Mouse (Mus musculus) midbrain, postnatal 0 days (tissue): Measurements from ENCODE around the gene Cdh24. TPM values are rescaled to one million over a fixed set of nuclear protein-coding genes. Genes with fewer than 3 reads are reported as not detected.
"Not testable (repeated sequence)": the region's sequence is repeated elsewhere in the genome, so short reads cannot be mapped to it uniquely, and the experiment has no call there.

Source experiments
- ATAC-seq: fragments of 200-750 bp; cut with Nextera tagmentation; 2 replicates; pipeline ENCODE4 v1.8.0; 2017; ENCODE audit warnings: moderate number of reproducible peaks, mild to moderate bottlenecking, moderate TSS enrichment, moderate library complexity; ENCODE audit not compliant: low FRiP score
- DNase-seq: peaks from one replicate; pipeline ENCODE4 v3.0.0-alpha.2; 2015; ENCODE audit warnings: low spot score
- H3K27ac ChIP-seq: fragments of 300-500 bp; sonication (generic); 2 replicates; pipeline ENCODE4 v1.5.1; 2014; ENCODE audit warnings: low read depth, mild to moderate bottlenecking, low read length, mixed read lengths
- H3K27me3 ChIP-seq: fragments of 300-500 bp; sonication (generic); 2 replicates; pipeline ENCODE4 v1.6.1; 2014; ENCODE audit warnings: low read length, control low read depth, mixed read lengths; ENCODE audit not compliant: insufficient read depth
- H3K36me3 ChIP-seq: fragments of 300-500 bp; sonication (generic); 2 replicates; pipeline ENCODE4 v1.6.1; 2014; ENCODE audit warnings: low read length, control low read depth, mixed read lengths; ENCODE audit not compliant: insufficient read depth
- H3K4me1 ChIP-seq: fragments of 300-500 bp; sonication (generic); 2 replicates; pipeline ENCODE4 v1.6.1; 2014; ENCODE audit warnings: mild to moderate bottlenecking, control low read depth, antibody characterized with exemption, low read length, mixed read lengths; ENCODE audit not compliant: insufficient read depth
- H3K4me2 ChIP-seq: fragments of 300-500 bp; sonication (generic); 2 replicates; pipeline ENCODE4 v1.6.1; 2014; ENCODE audit warnings: low read depth, mild to moderate bottlenecking, low read length, mixed read lengths; ENCODE audit not compliant: poor library complexity, severe bottlenecking
- H3K4me3 ChIP-seq: fragments of 300-500 bp; sonication (generic); 2 replicates; pipeline ENCODE4 v1.5.1; 2014; ENCODE audit warnings: low read depth, mild to moderate bottlenecking, low read length, moderate library complexity
- H3K9ac ChIP-seq: fragments of 300-500 bp; sonication (generic); replicated peaks from 2 replicates; pipeline ENCODE4 v1.6.1; 2014; ENCODE audit warnings: mild to moderate bottlenecking, low read length, moderate library complexity, mixed read lengths; ENCODE audit not compliant: poor library complexity, severe bottlenecking
- H3K9me3 ChIP-seq: fragments of 300-500 bp; sonication (generic); 2 replicates; pipeline ENCODE4 v1.6.1; 2016; ENCODE audit warnings: low read length, control low read depth
- CTCF ChIP-seq: IDR thresholded peaks from 2 replicates; pipeline ENCODE4 v1.5.1; 2016; ENCODE audit warnings: antibody characterized with exemption, mild to moderate bottlenecking
- WGBS: fragments of 180-500 bp; shearing (Covaris S2); extraction: QIAGEN DNeasy Blood & Tissue Kit; methylation state at CpG from one replicate; pipeline ENCODE4 v1.1.7; 2014; 5-methylcytosine and 5-hydroxymethylcytosine counted together
- polyA plus RNA-seq: library from polyadenylated mRNA; unstranded; fragments of >200 nt; fragmentation: Nextera tagmentation; extraction: Ambion mirVana; gene quantifications from 2 replicates; pipeline ENCODE4 v1.2.1, GENCODE M21; 2015
- total RNA-seq: library from RNA; depleted of rRNA; stranded (reverse); fragments of >200 nt; gene quantifications from 2 replicates; pipeline ENCODE4 v1.2.3, GENCODE M21; 2014

Cdh24 gene
- total and polyA plus RNA-seq, 2 experiments from 2014 or later: 9.0 to 49.7 TPM

GRCm38 (mm10) chr14:54617897-54618365 is 23.2 kb downstream of the Cdh24 start, which contains the start of gene Psmb5:
Gene Psmb5 (minus strand): TSS chr14:54618022.
- peaks cover 6% of the 10 kb centered on the region for H3K36me3 ChIP-seq
- H3K9me3 ChIP-seq: no peaks in the 10 kb centered on the region
- no peak for TF ChIP-seq CTCF
- 0 out of 2 replicates have a peak, but pooled peaks cover 3% of the 10 kb centered on the region for H3K4me1 ChIP-seq
- WGBS: under 1% methylated on average over 25 of the region's 25 CpGs
- peak within 1 kb of the TSS; percentile 82 for H3K27ac ChIP-seq
- ATAC-seq (peak; percentile 91), DNase-seq (peak; percentile 96)
- H3K4me2 ChIP-seq: peak within 1 kb of the TSS; percentile 70
- peak within 1 kb of the TSS; percentile 87 for H3K9ac ChIP-seq
- no peaks in the 10 kb centered on the region for H3K27me3 ChIP-seq
- peak within 1 kb of the TSS; percentile 76 for H3K4me3 ChIP-seq

GRCm38 (mm10) chr14:54617152-54617896 is 23.8 kb downstream of the Cdh24 start:
- no peaks in the 10 kb centered on the region for H3K27me3 ChIP-seq
- 2% methylated on average over 36 of the region's 38 CpGs for WGBS
- peak overlapping the region; percentile 82 for H3K27ac ChIP-seq
- peak overlapping the region; percentile 70 for H3K4me2 ChIP-seq
- peak; percentile 45 for ATAC-seq
- DNase-seq: no peak
- peaks cover 11% of the 10 kb centered on the region for H3K36me3 ChIP-seq
- H3K4me1 ChIP-seq: 0 out of 2 replicates have a peak, but pooled peaks cover 3% of the 10 kb centered on the region
- peak overlapping the region; percentile 76 for H3K4me3 ChIP-seq
- peak overlapping the region; percentile 87 for H3K9ac ChIP-seq
- TF ChIP-seq CTCF: peak; percentile 46
- H3K9me3 ChIP-seq: no peaks in the 10 kb centered on the region

DNA sequence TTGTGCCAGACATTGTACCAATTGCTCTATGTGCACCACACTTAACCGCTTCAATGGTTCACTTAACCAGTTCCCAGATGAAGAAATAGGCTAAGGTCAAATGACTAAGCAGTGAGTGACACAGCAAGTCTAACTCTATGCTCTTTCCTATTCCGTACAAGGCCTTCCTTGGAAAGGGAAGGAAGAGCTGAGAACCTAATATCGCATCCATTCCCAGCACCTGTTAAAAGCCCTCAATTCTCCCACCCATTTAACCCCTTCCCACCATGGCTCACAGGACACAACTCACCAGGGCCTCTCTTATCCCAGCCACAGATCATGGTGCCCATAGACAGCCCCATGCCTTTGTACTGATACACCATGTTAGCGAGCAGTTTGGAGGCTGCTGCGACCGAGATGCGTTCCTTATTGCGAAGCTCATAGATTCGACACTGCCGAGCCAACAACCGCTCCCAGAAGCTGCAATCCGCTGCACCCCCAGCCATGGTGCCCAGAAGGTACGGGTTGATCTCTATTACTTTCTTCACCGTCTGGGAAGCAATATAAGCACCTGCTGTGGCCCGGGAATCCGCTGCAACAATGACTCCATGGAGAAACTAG is 24.8 kb downstream of the Cdh24 start:
- Histone ChIP-seq H3K4me1 (0 out of 2 replicates have a peak, but pooled peaks cover 3% of the 10 kb centered on the region), H3K4me2 (no peak overlapping the region), H3K9me3 (no peaks in the 10 kb centered on the region), H3K27me3 (no peaks in the 10 kb centered on the region), H3K36me3 (peaks cover 11% of the 10 kb centered on the region), H3K27ac (no peak overlapping the region), H3K9ac (no peak overlapping the region), H3K4me3 (no peak overlapping the region)
- DNase-seq (no peak), ATAC-seq (no peak)
- WGBS: 93% methylated on average over 16 of the region's 16 CpGs
- no peak for TF ChIP-seq CTCF

DNA sequence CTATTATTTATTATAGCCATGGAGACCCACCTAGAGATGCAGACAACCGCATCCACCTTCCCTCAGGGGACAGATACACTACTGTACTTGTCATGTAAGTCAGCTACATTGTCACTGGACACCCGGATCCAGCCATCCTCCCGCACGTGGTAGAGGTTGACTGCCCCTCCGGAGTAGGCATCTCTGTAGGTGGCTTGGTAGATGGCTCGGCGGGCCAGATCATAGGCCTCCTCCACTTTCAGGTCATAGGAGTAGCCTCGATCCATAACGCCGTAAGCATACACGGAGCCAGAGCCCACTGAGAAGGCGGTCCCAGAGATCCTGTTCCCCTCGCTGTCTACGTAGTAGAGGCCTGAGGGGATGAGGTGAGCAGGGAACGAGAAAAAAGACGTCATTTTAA is 27.0 kb downstream of the Cdh24 start:
- 95% methylated on average over 15 of the region's 16 CpGs for WGBS
- not testable (repeated sequence) for H3K9ac ChIP-seq, H3K4me3 ChIP-seq, H3K4me2 ChIP-seq, H3K27ac ChIP-seq, H3K9me3 ChIP-seq, ATAC-seq, H3K4me1 ChIP-seq, DNase-seq, H3K27me3 ChIP-seq
- peaks cover 11% of the 10 kb centered on the region for H3K36me3 ChIP-seq

GRCm38 (mm10) chr14:54610648-54611047 is 30.5 kb downstream of the Cdh24 start:
- H3K4me1 ChIP-seq: no peaks in the 10 kb centered on the region
- no peak for DNase-seq
- H3K9me3 ChIP-seq: no peaks in the 10 kb centered on the region
- H3K9ac ChIP-seq: no peak overlapping the region
- no peak overlapping the region for H3K4me3 ChIP-seq
- ATAC-seq: no peak
- H3K27ac ChIP-seq: no peak overlapping the region
- peaks cover 11% of the 10 kb centered on the region for H3K36me3 ChIP-seq
- H3K4me2 ChIP-seq: no peak overlapping the region
- H3K27me3 ChIP-seq: no peaks in the 10 kb centered on the region
- TF ChIP-seq CTCF: no peak
- WGBS: 85% methylated on average over 6 of the region's 6 CpGs

DNA sequence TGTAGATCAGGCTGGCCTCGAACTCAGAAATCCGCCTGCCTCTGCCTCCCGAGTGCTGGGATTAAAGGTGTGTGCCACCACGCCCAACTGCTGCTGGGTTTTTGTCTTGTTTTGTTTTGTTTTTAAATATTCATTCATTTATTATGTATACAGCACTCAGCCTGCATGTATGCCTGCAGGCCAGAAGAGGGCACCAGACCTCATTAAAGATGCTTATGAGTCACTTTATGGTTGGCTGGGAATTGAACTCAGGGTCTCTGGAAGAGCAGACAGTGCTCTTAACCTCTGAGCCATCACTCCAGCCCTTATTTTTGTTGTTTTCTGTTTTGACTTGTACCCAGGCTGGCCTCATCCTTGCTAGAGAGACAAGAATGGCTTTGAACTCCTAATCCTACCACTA is 31.2 kb downstream of the Cdh24 start:
- ATAC-seq (no peak), DNase-seq (peak; percentile 44)
- 66% methylated on average over 4 of the region's 4 CpGs for WGBS

More for the DNA sequence above, 31.2 kb downstream of the Cdh24 start:
- no peaks in the 10 kb centered on the region for H3K27me3 ChIP-seq
- H3K9ac ChIP-seq: no peak overlapping the region
- H3K4me3 ChIP-seq: no peak overlapping the region
- no peaks in the 10 kb centered on the region for H3K4me1 ChIP-seq
- H3K36me3 ChIP-seq: peaks cover 11% of the 10 kb centered on the region
- no peaks in the 10 kb centered on the region for H3K9me3 ChIP-seq
- no peak overlapping the region for H3K4me2 ChIP-seq
- TF ChIP-seq CTCF: peak; percentile 67
- H3K27ac ChIP-seq: no peak overlapping the region
